Mouse (Mus musculus) erythroid progenitor cell, adult 5-6 weeks (primary cell): Measurements from ENCODE around the gene Hist1h3c. TPM values are rescaled to one million over a fixed set of nuclear protein-coding genes. Genes with fewer than 3 reads are reported as not detected.

Experiments
- total RNA-seq, 2 experiments: library from RNA; stranded (forward) in 1 of 2; stranded (reverse) in 1 of 2; fragments of 150-400 nt in 1 of 2; fragments of 186-747, 209-891 nt in 1 of 2; gene quantifications; 2 replicates each; pipeline versions ENCODE4 v1.2.3 to v1.2.4; 2015 to 2017; ENCODE audit warnings: low replicate concordance in 2 of 2

Gene Hist1h3c
- total RNA-seq, 2 experiments from 2014 or later = 474 to 2,217 TPM

Other genes starting within 250 kb of the Hist1h3c start
Only the 30 nearest of the 37 such genes appear.
- gene Hist1h1d, start 192.3 kb downstream of the Hist1h3c start, total RNA-seq (2015; ENCODE audit: low replicate concordance) = 59.1 and 59.8 TPM in 2 replicates
- 587 and 674 TPM in 2 replicates for gene Hist1h1d, start 192.3 kb downstream of the Hist1h3c start, total RNA-seq (2017; ENCODE audit: low replicate concordance)
- 238 and 264 TPM in 2 replicates for gene Hist1h3e, start 183.2 kb downstream of the Hist1h3c start, total RNA-seq (2015; ENCODE audit: low replicate concordance)
- 387 and 422 TPM in 2 replicates for gene Hist1h3e, start 183.2 kb downstream of the Hist1h3c start, total RNA-seq (2017; ENCODE audit: low replicate concordance)
- 4.2 and 33.5 TPM in 2 replicates for gene Hist1h2ae, start 174.4 kb downstream of the Hist1h3c start, total RNA-seq (2015; ENCODE audit: low replicate concordance)
- 1,390 and 1,464 TPM in 2 replicates for gene Hist1h2ae, start 174.4 kb downstream of the Hist1h3c start, total RNA-seq (2017; ENCODE audit: low replicate concordance)
- gene Hist1h2bg, start 174.2 kb downstream of the Hist1h3c start, total RNA-seq (2015; ENCODE audit: low replicate concordance) = 851 and 976 TPM in 2 replicates
- 2,677 and 3,057 TPM in 2 replicates for gene Hist1h2bg, start 174.2 kb downstream of the Hist1h3c start, total RNA-seq (2017; ENCODE audit: low replicate concordance)
- 1,210 and 1,460 TPM in 2 replicates for gene Hist1h2bf, start 171.4 kb downstream of the Hist1h3c start, total RNA-seq (2015; ENCODE audit: low replicate concordance)
- gene Hist1h2bf, start 171.4 kb downstream of the Hist1h3c start, total RNA-seq (2017; ENCODE audit: low replicate concordance) = 1,557 and 1,840 TPM in 2 replicates
- 9.0 and 15.1 TPM in 2 replicates for gene Hist1h2ad, start 171.2 kb downstream of the Hist1h3c start, total RNA-seq (2015; ENCODE audit: low replicate concordance)
- 2,771 and 6,356 TPM in 2 replicates for gene Hist1h2ad, start 171.2 kb downstream of the Hist1h3c start, total RNA-seq (2017; ENCODE audit: low replicate concordance)
- 379 and 393 TPM in 2 replicates for gene Hist1h3d, start 169.8 kb downstream of the Hist1h3c start, total RNA-seq (2015; ENCODE audit: low replicate concordance)
- 236 and 363 TPM in 2 replicates for gene Hist1h3d, start 169.8 kb downstream of the Hist1h3c start, total RNA-seq (2017; ENCODE audit: low replicate concordance)
- gene Hist1h4d, start 164.0 kb downstream of the Hist1h3c start, total RNA-seq (2015; ENCODE audit: low replicate concordance) = 1,614 and 1,995 TPM in 2 replicates
- 2,133 and 2,242 TPM in 2 replicates for gene Hist1h4d, start 164.0 kb downstream of the Hist1h3c start, total RNA-seq (2017; ENCODE audit: low replicate concordance)
- 39.8 and 50.1 TPM in 2 replicates for gene Hist1h2be, start 124.5 kb downstream of the Hist1h3c start, total RNA-seq (2015; ENCODE audit: low replicate concordance)
- 202 and 281 TPM in 2 replicates for gene Hist1h2be, start 124.5 kb downstream of the Hist1h3c start, total RNA-seq (2017; ENCODE audit: low replicate concordance)
- gene Hist1h1e, start 123.0 kb downstream of the Hist1h3c start, total RNA-seq (2015; ENCODE audit: low replicate concordance) = 1,339 and 1,610 TPM in 2 replicates
- 1,649 and 1,886 TPM in 2 replicates for gene Hist1h1e, start 123.0 kb downstream of the Hist1h3c start, total RNA-seq (2017; ENCODE audit: low replicate concordance)
- gene Hist1h2ac, start 61.7 kb downstream of the Hist1h3c start, total RNA-seq (2015; ENCODE audit: low replicate concordance) = 7.5 and 8.3 TPM in 2 replicates
- 152 and 187 TPM in 2 replicates for gene Hist1h2ac, start 61.7 kb downstream of the Hist1h3c start, total RNA-seq (2017; ENCODE audit: low replicate concordance)
- gene Hist1h2bc, start 61.4 kb downstream of the Hist1h3c start, total RNA-seq (2015; ENCODE audit: low replicate concordance) = 84.3 and 136 TPM in 2 replicates
- gene Hist1h2bc, start 61.4 kb downstream of the Hist1h3c start, total RNA-seq (2017; ENCODE audit: low replicate concordance) = 401 and 556 TPM in 2 replicates
- 2.2 TPM in 1 of 2 replicates, not detected in the other for gene Hist1h1t, start 49.8 kb downstream of the Hist1h3c start, total RNA-seq (2015; ENCODE audit: low replicate concordance)
- 3.5 and 8.2 TPM in 2 replicates for gene Hist1h1t, start 49.8 kb downstream of the Hist1h3c start, total RNA-seq (2017; ENCODE audit: low replicate concordance)
- gene Hist1h4c, start 47.1 kb downstream of the Hist1h3c start, total RNA-seq (2015; ENCODE audit: low replicate concordance) = 225 and 268 TPM in 2 replicates
- 667 and 1,084 TPM in 2 replicates for gene Hist1h4c, start 47.1 kb downstream of the Hist1h3c start, total RNA-seq (2017; ENCODE audit: low replicate concordance)
- 7.5 and 14.1 TPM in 2 replicates for gene Hfe, start 34.7 kb downstream of the Hist1h3c start, total RNA-seq (2015; ENCODE audit: low replicate concordance)
- 0.77 and 2.2 TPM in 2 replicates for gene Hfe, start 34.7 kb downstream of the Hist1h3c start, total RNA-seq (2017; ENCODE audit: low replicate concordance)
- gene Hist1h1c, start 6.8 kb downstream of the Hist1h3c start, total RNA-seq (2015; ENCODE audit: low replicate concordance) = 527 and 533 TPM in 2 replicates
- gene Hist1h1c, start 6.8 kb downstream of the Hist1h3c start, total RNA-seq (2017; ENCODE audit: low replicate concordance) = 3,859 and 4,708 TPM in 2 replicates
- gene Hist1h2bb, start 1.1 kb upstream of the Hist1h3c start, total RNA-seq (2015; ENCODE audit: low replicate concordance) = 856 and 1,017 TPM in 2 replicates
- gene Hist1h2bb, start 1.1 kb upstream of the Hist1h3c start, total RNA-seq (2017; ENCODE audit: low replicate concordance) = 7,682 and 13,399 TPM in 2 replicates
- gene Hist1h2ab, start 5.5 kb upstream of the Hist1h3c start, total RNA-seq (2015; ENCODE audit: low replicate concordance) = 222 and 372 TPM in 2 replicates
- gene Hist1h2ab, start 5.5 kb upstream of the Hist1h3c start, total RNA-seq (2017; ENCODE audit: low replicate concordance) = 5,516 and 10,292 TPM in 2 replicates
- gene Hist1h3b, start 6.7 kb upstream of the Hist1h3c start, total RNA-seq (2015; ENCODE audit: low replicate concordance) = 1,233 and 1,450 TPM in 2 replicates
- gene Hist1h3b, start 6.7 kb upstream of the Hist1h3c start, total RNA-seq (2017; ENCODE audit: low replicate concordance) = 1,686 and 1,833 TPM in 2 replicates
- 331 and 380 TPM in 2 replicates for gene Hist1h4b, start 11.4 kb upstream of the Hist1h3c start, total RNA-seq (2015; ENCODE audit: low replicate concordance)
- 1,134 and 2,811 TPM in 2 replicates for gene Hist1h4b, start 11.4 kb upstream of the Hist1h3c start, total RNA-seq (2017; ENCODE audit: low replicate concordance)
- 142 and 188 TPM in 2 replicates for gene Hist1h4a, start 15.6 kb upstream of the Hist1h3c start, total RNA-seq (2015; ENCODE audit: low replicate concordance)
- 706 and 1,369 TPM in 2 replicates for gene Hist1h4a, start 15.6 kb upstream of the Hist1h3c start, total RNA-seq (2017; ENCODE audit: low replicate concordance)
- gene Hist1h3a, start 16.8 kb upstream of the Hist1h3c start, total RNA-seq (2015; ENCODE audit: low replicate concordance) = 238 and 271 TPM in 2 replicates
- 723 and 806 TPM in 2 replicates for gene Hist1h3a, start 16.8 kb upstream of the Hist1h3c start, total RNA-seq (2017; ENCODE audit: low replicate concordance)
- gene Hist1h1a, start 18.1 kb upstream of the Hist1h3c start, total RNA-seq (2015; ENCODE audit: low replicate concordance) = 666 and 715 TPM in 2 replicates
- 4,010 and 6,111 TPM in 2 replicates for gene Hist1h1a, start 18.1 kb upstream of the Hist1h3c start, total RNA-seq (2017; ENCODE audit: low replicate concordance)
- not detected in 2 replicates for gene Trim38, start 24.3 kb upstream of the Hist1h3c start, total RNA-seq (2015; ENCODE audit: low replicate concordance)
- gene Trim38, start 24.3 kb upstream of the Hist1h3c start, total RNA-seq (2017; ENCODE audit: low replicate concordance) = 0.39 TPM in 1 of 2 replicates, not detected in the other
- not detected in 2 replicates for gene Slc17a2, start 61.4 kb upstream of the Hist1h3c start, total RNA-seq (2015; ENCODE audit: low replicate concordance)
- gene Slc17a2, start 61.4 kb upstream of the Hist1h3c start, total RNA-seq (2017; ENCODE audit: low replicate concordance) = not detected in 2 replicates
- gene Slc17a3, start 93.8 kb upstream of the Hist1h3c start, total RNA-seq (2015; ENCODE audit: low replicate concordance) = not detected in 2 replicates
- not detected in 2 replicates for gene Slc17a3, start 93.8 kb upstream of the Hist1h3c start, total RNA-seq (2017; ENCODE audit: low replicate concordance)
- gene Slc17a1, start 122.1 kb upstream of the Hist1h3c start, total RNA-seq (2015; ENCODE audit: low replicate concordance) = not detected in 2 replicates
- gene Slc17a1, start 122.1 kb upstream of the Hist1h3c start, total RNA-seq (2017; ENCODE audit: low replicate concordance) = not detected in 2 replicates
- 0.42 TPM in 1 of 2 replicates, not detected in the other for gene Slc17a4, start 169.4 kb upstream of the Hist1h3c start, total RNA-seq (2015; ENCODE audit: low replicate concordance)
- 2.4 TPM in 1 of 2 replicates, not detected in the other for gene Slc17a4, start 169.4 kb upstream of the Hist1h3c start, total RNA-seq (2017; ENCODE audit: low replicate concordance)
- gene Hist1h2ba, start 188.6 kb upstream of the Hist1h3c start, total RNA-seq (2015; ENCODE audit: low replicate concordance) = not detected in 2 replicates
- gene Hist1h2ba, start 188.6 kb upstream of the Hist1h3c start, total RNA-seq (2017; ENCODE audit: low replicate concordance) = not detected in 2 replicates
- gene Hist1h2aa, start 188.9 kb upstream of the Hist1h3c start, total RNA-seq (2015; ENCODE audit: low replicate concordance) = not detected in 2 replicates
- gene Hist1h2aa, start 188.9 kb upstream of the Hist1h3c start, total RNA-seq (2017; ENCODE audit: low replicate concordance) = not detected in 2 replicates